Mouse (Mus musculus): ENCODE results near the gene Zfp663.

DNA sequence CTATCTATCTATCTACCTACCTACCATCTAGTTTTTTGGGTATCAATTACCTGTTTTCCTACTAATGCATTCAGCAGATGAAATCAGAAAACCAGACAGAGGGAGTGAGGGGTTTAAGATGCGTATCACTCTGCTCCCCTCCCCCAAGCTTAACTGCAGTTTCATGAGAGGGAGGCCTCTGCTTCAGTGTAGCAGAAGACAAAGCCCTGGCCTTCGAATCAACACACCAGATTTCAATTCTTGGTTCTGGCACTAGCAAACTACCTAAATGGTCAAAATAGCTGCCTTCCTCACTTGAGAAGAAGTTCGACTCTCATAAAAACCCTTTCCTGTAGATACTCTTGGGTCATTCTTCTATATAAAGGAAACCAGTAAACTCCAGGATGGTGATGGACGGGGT is 18.8 kb upstream of the Zfp663 start:
- TF ChIP-seq POLR2A (IDR thresholded peaks at IDR 0.05; ENCODE audit: low read depth, low read length), result no peak
- no peak for TF ChIP-seq CTCF (conservative IDR thresholded peaks at IDR 0.05; ENCODE audit: insufficient read depth, insufficient read length, low read depth, low read length)

Measured in kidney, adult 2 months (tissue).